Mouse (Mus musculus): ENCODE measurements at regions not wholly inside any gene's neighbourhood (a gene's known extent, or its start where the extent isn't known, plus 50 kb on each side); places are given as distances from the start of the nearest gene placed in this dataset.

DNA sequence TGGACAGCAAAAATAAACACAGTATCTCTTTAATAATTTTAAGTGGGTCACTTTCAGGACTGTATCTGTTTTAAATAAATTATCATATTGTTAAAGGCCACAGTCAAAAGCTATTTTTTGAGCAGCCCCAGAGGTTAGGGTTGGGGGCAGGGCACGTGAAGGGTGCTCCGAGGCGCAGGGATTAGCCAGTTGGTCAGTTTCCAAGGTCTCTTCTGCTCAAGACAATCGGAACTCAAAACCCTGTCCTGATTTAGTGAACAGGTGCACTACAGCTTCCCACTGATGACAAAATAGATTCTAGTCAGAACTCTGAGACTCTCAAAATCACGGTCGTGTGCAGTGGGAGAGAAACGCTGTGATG is 337.3 kb upstream of the 4930535I16Rik start:
- Histone ChIP-seq H3K27me3 (replicated peaks) (peaks cover 9% of the 10 kb centered on the region; the same call in 1 of the 2 replicates), H3K4me2 (replicated peaks) (no peak overlapping the region), H3K36me3 (no peaks in the 10 kb centered on the region), H3K9me3 (no peaks in the 10 kb centered on the region), H3K4me3 (no peak overlapping the region), H3K4me1 (peaks cover 18% of the 10 kb centered on the region), H3K27ac (no peak overlapping the region), H3K9ac (no peak overlapping the region)
- WGBS = 47% methylated on average over 7 of the region's 7 CpGs
- ATAC-seq (ENCODE audit: low FRiP score, low read depth) = no peak

GRCm38 (mm10) chr4:124254446-124255182 is 336.8 kb upstream of the 4930535I16Rik start:
- Histone ChIP-seq H3K9ac (no peak overlapping the region), H3K4me1 (peaks cover 18% of the 10 kb centered on the region), H3K4me3 (no peak overlapping the region), H3K36me3 (no peaks in the 10 kb centered on the region), H3K27me3 (replicated peaks) (peaks cover 12% of the 10 kb centered on the region; the same call in 1 of the 2 replicates), H3K9me3 (no peaks in the 10 kb centered on the region), H3K27ac (no peak overlapping the region), H3K4me2 (replicated peaks) (peak overlapping the region; percentile 33)
- 33% methylated on average over 22 of the region's 22 CpGs for WGBS
- peak; percentile 53 for ATAC-seq (ENCODE audit: low FRiP score, low read depth)

GRCm38 (mm10) chr4:124241600-124241999 is 323.8 kb upstream of the 4930535I16Rik start:
- no peak overlapping the region for H3K9ac ChIP-seq
- H3K27ac ChIP-seq = no peak overlapping the region
- H3K4me3 ChIP-seq = no peak overlapping the region
- H3K27me3 ChIP-seq (replicated peaks) = no peaks in the 10 kb centered on the region
- H3K36me3 ChIP-seq = no peaks in the 10 kb centered on the region
- ATAC-seq (ENCODE audit: low FRiP score, low read depth) = no peak
- H3K9me3 ChIP-seq = no peaks in the 10 kb centered on the region
- H3K4me2 ChIP-seq (replicated peaks) = no peak overlapping the region
- 46% methylated on average over 13 of the region's 13 CpGs for WGBS
- H3K4me1 ChIP-seq = peaks cover 6% of the 10 kb centered on the region; the same call in 1 of the 2 replicates

DNA sequence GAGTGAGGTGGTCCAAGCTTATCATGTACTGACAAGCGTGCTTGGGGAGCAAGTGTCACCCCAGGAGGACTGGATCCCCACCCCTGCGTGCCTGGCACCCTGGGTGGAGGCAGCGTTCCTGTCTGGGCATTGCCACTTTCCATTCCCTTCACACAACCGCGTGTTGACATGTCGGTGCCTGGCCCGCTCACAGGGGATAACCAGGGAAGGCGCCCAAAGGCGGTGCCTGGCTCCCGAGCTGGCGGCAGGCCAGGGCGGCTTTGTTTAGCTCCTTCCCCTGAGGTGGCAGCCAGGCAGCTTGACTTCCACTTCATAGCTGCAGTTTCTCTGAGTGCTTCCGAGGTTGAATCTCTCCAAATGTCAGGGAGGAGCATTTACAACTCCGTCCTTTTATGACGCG is 318.7 kb upstream of the 4930535I16Rik start:
- Histone ChIP-seq H3K36me3 (no peaks in the 10 kb centered on the region), H3K4me3 (no peak overlapping the region), H3K4me1 (peaks cover 3% of the 10 kb centered on the region; the same call in 1 of the 2 replicates), H3K27me3 (replicated peaks) (peaks cover 5% of the 10 kb centered on the region; the same call in 1 of the 2 replicates), H3K4me2 (replicated peaks) (no peak overlapping the region), H3K9me3 (no peaks in the 10 kb centered on the region), H3K27ac (no peak overlapping the region), H3K9ac (no peak overlapping the region)
- no peak for ATAC-seq (ENCODE audit: low FRiP score, low read depth)
- 48% methylated on average over 16 of the region's 16 CpGs for WGBS

GRCm38 (mm10) chr4:124228537-124228936 is 310.7 kb upstream of the 4930535I16Rik start:
- no peak overlapping the region for H3K4me2 ChIP-seq (replicated peaks)
- H3K27ac ChIP-seq = no peak overlapping the region
- 13% methylated on average over 17 of the region's 17 CpGs for WGBS
- no peak for ATAC-seq (ENCODE audit: low FRiP score, low read depth)
- H3K4me3 ChIP-seq = no peak overlapping the region
- no peak overlapping the region for H3K9ac ChIP-seq
- H3K4me1 ChIP-seq = peaks cover 12% of the 10 kb centered on the region
- peaks cover 16% of the 10 kb centered on the region; the same call in 1 of the 2 replicates for H3K27me3 ChIP-seq (replicated peaks)
- H3K9me3 ChIP-seq = no peaks in the 10 kb centered on the region
- H3K36me3 ChIP-seq = no peaks in the 10 kb centered on the region

DNA sequence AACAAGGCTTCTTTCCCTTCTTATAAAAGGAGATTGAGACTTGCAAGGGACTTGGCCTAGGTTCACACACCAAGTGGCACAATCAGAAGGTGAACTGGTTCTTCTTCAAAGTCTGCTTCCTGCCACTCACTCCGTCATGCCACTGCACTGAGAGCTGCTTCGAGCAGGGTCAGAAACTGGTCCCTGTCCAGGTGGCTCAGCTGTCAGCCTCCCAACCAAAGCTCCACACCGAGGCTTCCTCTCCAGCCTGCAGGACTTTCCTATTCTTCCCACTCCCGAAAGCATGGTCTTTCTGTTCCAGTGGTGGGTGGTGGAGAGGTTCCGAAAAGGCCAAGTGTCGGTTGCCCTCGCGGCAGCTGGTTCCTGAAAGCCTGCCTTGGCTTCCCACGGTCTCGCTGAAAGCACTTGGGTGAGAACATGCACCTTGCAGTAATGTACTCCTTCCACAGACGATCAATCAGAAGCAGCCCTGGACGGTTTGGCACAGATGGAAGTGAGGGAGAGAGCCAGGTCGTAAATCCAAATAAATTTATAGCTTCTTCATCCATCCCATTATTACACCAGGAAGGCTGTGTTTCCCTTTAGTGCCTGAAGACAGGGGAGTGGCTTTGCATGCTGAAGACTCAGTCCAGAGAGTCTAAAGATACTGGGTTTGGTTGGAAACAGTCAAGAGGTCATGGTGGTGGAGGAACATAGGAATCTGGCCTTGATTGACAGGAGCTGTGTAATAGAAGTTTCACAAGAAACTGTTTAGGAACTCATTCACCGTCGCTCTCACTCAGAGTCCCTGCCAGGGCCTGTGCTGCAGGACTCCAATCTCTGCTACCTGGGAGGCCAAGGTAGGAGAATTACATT is 306.1 kb upstream of the 4930535I16Rik start:
- 57% methylated on average over 15 of the region's 15 CpGs for WGBS
- no peak overlapping the region for H3K4me2 ChIP-seq (replicated peaks)
- ATAC-seq (ENCODE audit: low FRiP score, low read depth) = no peak

GRCm38 (mm10) chr4:124221736-124222135 is 303.9 kb upstream of the 4930535I16Rik start:
- ATAC-seq (ENCODE audit: low FRiP score, low read depth) = no peak
- Histone ChIP-seq H3K9me3 (no peaks in the 10 kb centered on the region), H3K36me3 (no peaks in the 10 kb centered on the region), H3K9ac (no peak overlapping the region), H3K4me3 (no peak overlapping the region), H3K4me1 (peaks cover 15% of the 10 kb centered on the region), H3K4me2 (replicated peaks) (no peak overlapping the region), H3K27ac (no peak overlapping the region), H3K27me3 (replicated peaks) (peaks cover 8% of the 10 kb centered on the region; the same call in 1 of the 2 replicates)
- WGBS = 92% methylated on average over 4 of the region's 4 CpGs

More for the DNA sequence above, 306.1 kb upstream of the 4930535I16Rik start:
- Histone ChIP-seq H3K27me3 (replicated peaks) (peaks cover 14% of the 10 kb centered on the region; the same call in 1 of the 2 replicates), H3K4me3 (no peak overlapping the region), H3K9me3 (no peaks in the 10 kb centered on the region), H3K4me1 (peaks cover 14% of the 10 kb centered on the region), H3K9ac (no peak overlapping the region), H3K27ac (no peak overlapping the region), H3K36me3 (no peaks in the 10 kb centered on the region)

GRCm38 (mm10) chr4:124217206-124217605 is 299.4 kb upstream of the 4930535I16Rik start:
- Histone ChIP-seq H3K27ac (no peak overlapping the region), H3K4me1 (peaks cover 6% of the 10 kb centered on the region; the same call in 1 of the 2 replicates), H3K4me2 (replicated peaks) (no peak overlapping the region), H3K4me3 (no peak overlapping the region), H3K27me3 (replicated peaks) (0 out of 2 replicates have a peak, but pooled peaks cover 7% of the 10 kb centered on the region), H3K36me3 (no peaks in the 10 kb centered on the region), H3K9ac (no peak overlapping the region), H3K9me3 (no peaks in the 10 kb centered on the region)
- no peak for ATAC-seq (ENCODE audit: low FRiP score, low read depth)
- 47% methylated on average over 10 of the region's 10 CpGs for WGBS

GRCm38 (mm10) chr4:124216351-124216750 is 298.5 kb upstream of the 4930535I16Rik start:
- Histone ChIP-seq H3K36me3 (no peaks in the 10 kb centered on the region), H3K4me1 (peaks cover 6% of the 10 kb centered on the region; the same call in 1 of the 2 replicates), H3K4me2 (replicated peaks) (no peak overlapping the region), H3K27ac (no peak overlapping the region), H3K9ac (no peak overlapping the region), H3K9me3 (no peaks in the 10 kb centered on the region), H3K27me3 (replicated peaks) (0 out of 2 replicates have a peak, but pooled peaks cover 7% of the 10 kb centered on the region), H3K4me3 (no peak overlapping the region)
- WGBS = 11% methylated on average over 5 of the region's 5 CpGs
- no peak for ATAC-seq (ENCODE audit: low FRiP score, low read depth)

- no peak for ATAC-seq (ENCODE audit: low FRiP score, low read depth)
- no peak overlapping the region for H3K9ac ChIP-seq
- H3K36me3 ChIP-seq = no peaks in the 10 kb centered on the region
- H3K27me3 ChIP-seq (replicated peaks) = 0 out of 2 replicates have a peak, but pooled peaks cover 7% of the 10 kb centered on the region
- WGBS = 88% methylated on average over 7 of the region's 7 CpGs
- H3K27ac ChIP-seq = no peak overlapping the region
- H3K4me1 ChIP-seq = peaks cover 6% of the 10 kb centered on the region; the same call in 1 of the 2 replicates
- no peaks in the 10 kb centered on the region for H3K9me3 ChIP-seq
- H3K4me3 ChIP-seq = no peak overlapping the region
- H3K4me2 ChIP-seq (replicated peaks) = no peak overlapping the region
Observed at GRCm38 (mm10) chr4:124215077-124215476, 297.3 kb upstream of the 4930535I16Rik start.

GRCm38 (mm10) chr4:124210103-124210502 is 292.3 kb upstream of the 4930535I16Rik start:
- H3K4me1 ChIP-seq = no peaks in the 10 kb centered on the region
- no peaks in the 10 kb centered on the region for H3K9me3 ChIP-seq
- H3K36me3 ChIP-seq = no peaks in the 10 kb centered on the region
- no peak for ATAC-seq (ENCODE audit: low FRiP score, low read depth)
- H3K4me3 ChIP-seq = no peak overlapping the region
- 89% methylated on average over 9 of the region's 9 CpGs for WGBS
- H3K4me2 ChIP-seq (replicated peaks) = no peak overlapping the region
- 0 out of 2 replicates have a peak, but pooled peaks cover 3% of the 10 kb centered on the region for H3K27me3 ChIP-seq (replicated peaks)
- H3K27ac ChIP-seq = no peak overlapping the region
- no peak overlapping the region for H3K9ac ChIP-seq

DNA sequence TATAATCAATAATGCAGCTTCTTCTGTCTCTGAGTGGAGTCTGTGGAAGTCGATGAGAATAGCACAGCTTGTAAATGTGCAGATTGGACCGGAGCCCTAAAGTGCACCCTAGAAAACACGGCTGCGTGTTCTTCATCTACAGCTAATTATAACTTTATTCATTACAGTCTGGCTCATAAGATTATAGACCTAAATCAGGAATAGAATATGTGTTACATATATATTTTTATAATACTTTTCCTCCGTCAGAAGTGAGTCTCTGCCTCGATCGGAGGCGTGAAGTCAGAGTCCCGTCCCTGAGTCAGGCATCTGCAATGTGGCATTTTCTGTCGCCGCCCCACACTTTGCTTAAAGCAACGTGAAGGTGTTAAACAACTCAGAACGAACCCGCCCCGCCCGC is 288.7 kb upstream of the 4930535I16Rik start:
- Histone ChIP-seq H3K4me1 (no peaks in the 10 kb centered on the region), H3K4me2 (replicated peaks) (no peak overlapping the region), H3K9ac (no peak overlapping the region), H3K9me3 (0 out of 2 replicates have a peak, but pooled peaks cover 7% of the 10 kb centered on the region), H3K4me3 (no peak overlapping the region), H3K36me3 (no peaks in the 10 kb centered on the region), H3K27me3 (replicated peaks) (no peaks in the 10 kb centered on the region), H3K27ac (no peak overlapping the region)
- 88% methylated on average over 16 of the region's 16 CpGs for WGBS
- ATAC-seq (ENCODE audit: low FRiP score, low read depth) = no peak
